Mouse (Mus musculus) lung, postnatal 0 days (tissue): ENCODE data around the gene Nckipsd.

Source experiments
- CTCF ChIP-seq: IDR thresholded peaks from 2 replicates; pipeline ENCODE4 v1.5.1; 2016; ENCODE audit warnings: antibody characterized with exemption, mild to moderate bottlenecking
- EP300 ChIP-seq: IDR thresholded peaks from 2 replicates; pipeline ENCODE4 v1.6.1; 2016; ENCODE audit warnings: antibody characterized with exemption, mild to moderate bottlenecking, control low read depth

- TF ChIP-seq CTCF, result no peak
- TF ChIP-seq EP300, result no peak
These were observed 8.6 kb upstream of the Nckipsd start for GRCm38 (mm10) chr9:108799564-108799963.
